Comparison of ENCODE assay signal across 27 mouse cellular contexts in the genomic region with DNA sequence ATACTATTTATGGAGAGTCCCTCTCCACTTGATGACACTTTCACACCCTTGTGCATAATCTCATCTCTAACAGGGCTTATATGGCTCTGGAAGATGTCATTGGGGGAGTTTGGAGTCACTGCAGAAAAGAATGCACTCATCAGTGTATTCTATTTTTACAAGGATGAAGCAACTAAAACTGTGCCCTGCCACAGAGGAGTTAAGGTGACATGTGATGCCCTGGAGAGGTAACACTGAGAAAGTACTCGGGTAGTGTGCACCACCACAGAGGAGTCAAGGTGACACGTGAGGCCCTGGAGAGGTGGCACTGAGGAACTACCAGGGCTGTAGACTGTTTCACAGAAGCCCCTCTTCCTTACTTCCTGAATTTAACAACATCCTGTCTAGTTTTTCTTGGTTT. TPM values are rescaled to one million over a fixed set of nuclear protein-coding genes. Genes with fewer than 3 reads are reported as not detected.
A peak's percentile ranks its signal among the peaks of the same experiment; 100 is the strongest.
DNase-seq lines count a peak whose midpoint lies in the region; ATAC-seq lines count a peak whose summit lies in the region.
"Had no signal": no experiment of that assay in that cellular context is flagged by ENCODE, and none has a peak within 500 bp of the region (broad histone marks: within the 10 kb centered on the region; RNA-seq: fewer than 3 reads in every experiment).

No protein-coding gene starts in this region.

- no peak overlapping the region for H3K4me2 ChIP-seq in heart, embryonic 12.5 days
- H3K4me2 ChIP-seq in heart, embryonic 15.5 days = no peak overlapping the region
- H3K4me2 ChIP-seq: embryonic facial prominence, embryonic 13.5 days; forebrain, embryonic 12.5 days; forebrain, embryonic 15.5 days; hindbrain, embryonic 12.5 days; hindbrain, embryonic 15.5 days had no signal

- intact Hi-C loops in heart, postnatal 36 days (cut with DNase I) = no loop called here
- intact Hi-C loops in heart, postnatal 25 days (cut with DNase I) = no loop called here

- no peak overlapping the region for H3K9ac ChIP-seq in heart, embryonic 12.5 days
- no peak overlapping the region for H3K9ac ChIP-seq in heart, embryonic 15.5 days
- H3K9ac ChIP-seq: embryonic facial prominence, embryonic 13.5 days; forebrain, embryonic 12.5 days; forebrain, embryonic 15.5 days; hindbrain, embryonic 12.5 days; hindbrain, embryonic 15.5 days had no signal

- no peaks in the 10 kb centered on the region for H3K27me3 ChIP-seq in heart, embryonic 12.5 days (replicated peaks)
- no peaks in the 10 kb centered on the region for H3K27me3 ChIP-seq in heart, embryonic 15.5 days
- H3K27me3 ChIP-seq: embryonic facial prominence, embryonic 13.5 days; forebrain, embryonic 12.5 days; forebrain, embryonic 15.5 days; hindbrain, embryonic 12.5 days; hindbrain, embryonic 15.5 days had no signal

- H3K36me3 ChIP-seq in heart, embryonic 12.5 days = no peaks in the 10 kb centered on the region
- H3K36me3 ChIP-seq in heart, embryonic 15.5 days = no peaks in the 10 kb centered on the region
- H3K36me3 ChIP-seq: embryonic facial prominence, embryonic 10.5 days; embryonic facial prominence, embryonic 13.5 days; forebrain, embryonic 12.5 days; forebrain, embryonic 15.5 days; hindbrain, embryonic 12.5 days; hindbrain, embryonic 15.5 days had no signal

- DNase-seq in frontal cortex, postnatal 14 days (ENCODE audit: low spot score in 2 of 2) = no peak
- DNase-seq in heart, postnatal 36 days = no peak
- DNase-seq in heart, postnatal 25 days (ENCODE audit: low spot score) = no peak
- peak; percentile 11 for DNase-seq in heart, postnatal 4 days
- DNase-seq in heart, adult 9 months (ENCODE audit: low spot score in 2 of 2) = no peak
- DNase-seq: adrenal gland, adult 8-10 months; adrenal gland, postnatal 25 days; cerebellum, adult 11-12 months; cerebellum, adult 8-10 months; cerebellum, postnatal 10 days; cerebellum, postnatal 36 days; embryo, embryonic 11 days; gastrocnemius, adult 2 months; gastrocnemius, postnatal 14 days; kidney, adult 2 months had no signal

- H3K9me3 ChIP-seq in heart, embryonic 12.5 days (replicated peaks) = no peaks in the 10 kb centered on the region
- no peaks in the 10 kb centered on the region for H3K9me3 ChIP-seq in heart, embryonic 15.5 days (replicated peaks)
- H3K9me3 ChIP-seq: embryonic facial prominence, embryonic 10.5 days; embryonic facial prominence, embryonic 13.5 days; forebrain, embryonic 12.5 days; forebrain, embryonic 15.5 days; hindbrain, embryonic 12.5 days; hindbrain, embryonic 15.5 days had no signal

- peaks cover 11% of the 10 kb centered on the region for H3K4me1 ChIP-seq in heart, embryonic 12.5 days (replicated peaks)
- H3K4me1 ChIP-seq in heart, embryonic 15.5 days (replicated peaks) = 0 out of 2 replicates have a peak, but pooled peaks cover 5% of the 10 kb centered on the region
- H3K4me1 ChIP-seq: embryonic facial prominence, embryonic 10.5 days; embryonic facial prominence, embryonic 13.5 days; forebrain, embryonic 12.5 days; forebrain, embryonic 15.5 days; hindbrain, embryonic 12.5 days; hindbrain, embryonic 15.5 days had no signal

- ATAC-seq in frontal cortex, adult (ENCODE audit: low TSS enrichment) = peak; percentile 10; the same call in 1 of the 2 replicates
- ATAC-seq in heart, embryonic 12.5 days (ENCODE audit: insufficient number of reproducible peaks, low FRiP score) = peak; percentile 76; the same call in 1 of the 2 replicates
- peak; percentile 84 for ATAC-seq in heart, embryonic 15.5 days (replicated peaks; ENCODE audit: insufficient number of reproducible peaks, insufficient read depth, low FRiP score, low read depth)
- ATAC-seq: activated CD4-positive, CD25-positive, alpha-beta regulatory T cell, adult 4 months; forebrain, embryonic 15.5 days; intestine, postnatal 0 days had no signal

- H3K4me3 ChIP-seq in heart, embryonic 12.5 days = no peak overlapping the region
- H3K4me3 ChIP-seq in heart, embryonic 15.5 days = no peak overlapping the region
- H3K4me3 ChIP-seq: embryonic facial prominence, embryonic 10.5 days; embryonic facial prominence, embryonic 13.5 days; erythroblast, embryonic 14.5 days; forebrain, embryonic 12.5 days; forebrain, embryonic 15.5 days; gastrocnemius, adult 2 months; hindbrain, embryonic 12.5 days; hindbrain, embryonic 15.5 days had no signal

- 47% methylated on average over 2 of the region's 2 CpGs for WGBS in heart, embryonic 12.5 days
- 24% methylated on average over 2 of the region's 2 CpGs for WGBS in heart, embryonic 15.5 days

- H3K27ac ChIP-seq in heart, embryonic 12.5 days (ENCODE audit: poor library complexity, severe bottlenecking) = peak overlapping the region; percentile 68
- H3K27ac ChIP-seq in heart, embryonic 15.5 days = peak overlapping the region; percentile 66
- H3K27ac ChIP-seq: embryonic facial prominence, embryonic 10.5 days; embryonic facial prominence, embryonic 13.5 days; forebrain, embryonic 12.5 days; forebrain, embryonic 15.5 days; gastrocnemius, adult 2 months; hindbrain, embryonic 12.5 days; hindbrain, embryonic 15.5 days had no signal

RNA-seq across cellular contexts. Expression of a gene that starts 53.2 kb away (rescaled TPM):
- 16.0 and 16.3 TPM in 2 replicates for polyA plus RNA-seq in heart, embryonic 12.5 days (2016; fragmentation: Nextera tagmentation; extraction: Ambion mirVana)
- 10 to 100 TPM; 11.4 to 12.0 TPM for total RNA-seq in heart, postnatal 36 days (2021)
- polyA plus RNA-seq in heart, embryonic 15.5 days (2015; fragmentation: Nextera tagmentation; extraction: Ambion mirVana) = 9.8 and 10.9 TPM in 2 replicates
- 10 to 100 TPM; 12.0 to 12.4 TPM for total RNA-seq in heart, postnatal 25 days (2021)
- 10 to 100 TPM; 12.3 to 12.9 TPM for total RNA-seq in heart, postnatal 4 days (2021)

Comparison
In these comparisons a context has a peak if more than half of its experiments do, and no peak if none do; other contexts are left out.
1. ATAC-seq: peak in every context shown above with its lines; median percentile 84 in heart, embryonic 15.5 days; 76 in heart, embryonic 12.5 days; 10 in frontal cortex, adult.